Mouse (Mus musculus) brain, embryonic 18.5 days (tissue): ENCODE results near the gene Sae1.

ENCODE experiments used
- DNase-seq: peaks from one replicate; pipeline ENCODE4 v3.0.0-alpha.2; 2012; ENCODE audit warnings: low read depth, low spot score

The Sae1 gene

GRCm38 (mm10) chr7:16364319-16364718, 23.3 kb downstream of the Sae1 start:
- DNase-seq: no peak

- DNase-seq: no peak
Observed at GRCm38 (mm10) chr7:16357602-16358001, 30.0 kb downstream of the Sae1 start.

DNA sequence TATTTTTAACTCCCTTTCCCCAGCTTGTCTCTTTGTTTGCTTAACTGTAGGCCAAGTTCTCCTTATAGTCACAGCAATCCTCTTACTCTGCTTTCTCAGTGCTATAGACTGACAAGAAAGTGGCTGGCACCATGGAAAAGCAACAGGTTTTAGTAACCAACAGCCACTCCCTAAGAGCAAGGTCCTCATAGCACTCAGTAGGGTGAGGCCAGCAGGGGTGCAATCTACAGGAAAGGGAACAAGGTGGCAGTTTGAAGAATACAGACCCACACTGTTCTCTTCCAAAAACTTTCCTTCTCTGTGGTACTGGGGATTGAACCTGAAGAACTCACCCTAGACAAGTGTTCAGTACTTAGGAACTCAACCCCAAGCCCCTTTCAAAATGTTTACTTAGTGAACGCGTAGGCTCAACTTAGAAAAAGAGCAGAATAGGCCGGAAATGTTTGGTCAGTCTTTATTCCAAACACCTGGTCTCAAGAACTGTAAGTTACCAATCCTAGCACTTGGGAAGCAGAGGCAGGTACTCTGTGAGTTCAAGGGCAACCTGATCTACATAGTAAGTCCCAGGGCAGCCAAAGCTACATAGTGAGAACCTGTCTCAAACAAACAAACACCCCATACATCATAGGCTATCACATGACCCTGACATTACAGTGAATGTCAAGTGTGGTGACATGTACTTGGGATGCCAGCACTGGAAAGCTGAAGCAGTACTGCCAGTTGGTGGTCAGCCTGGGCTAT, 31.6 kb downstream of the Sae1 start:
- no peak for DNase-seq

DNA sequence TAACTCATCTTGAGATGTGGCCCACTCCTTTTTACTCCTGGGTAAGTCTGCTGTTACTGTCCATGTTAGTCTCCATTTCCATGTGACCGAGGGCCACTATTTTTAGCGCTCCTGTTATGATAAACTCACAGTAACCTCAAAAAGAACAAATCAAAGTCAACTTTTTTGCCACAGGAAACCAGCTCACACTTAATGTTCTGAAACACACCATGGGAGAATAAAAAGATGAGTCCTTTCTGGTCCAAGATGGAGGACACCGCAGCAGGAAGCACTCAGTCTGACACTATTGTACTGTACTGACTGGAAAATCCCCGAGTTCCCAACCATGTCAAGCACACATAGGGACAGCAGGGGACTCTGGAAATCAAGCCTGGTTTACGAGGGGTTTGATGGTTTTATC, 37.6 kb downstream of the Sae1 start:
- no peak for DNase-seq

- DNase-seq: no peak
Observed at GRCm38 (mm10) chr7:16345297-16345696, 42.3 kb downstream of the Sae1 start.

- no peak for DNase-seq
Observed at GRCm38 (mm10) chr7:16344598-16344997, 43.0 kb downstream of the Sae1 start.

DNA sequence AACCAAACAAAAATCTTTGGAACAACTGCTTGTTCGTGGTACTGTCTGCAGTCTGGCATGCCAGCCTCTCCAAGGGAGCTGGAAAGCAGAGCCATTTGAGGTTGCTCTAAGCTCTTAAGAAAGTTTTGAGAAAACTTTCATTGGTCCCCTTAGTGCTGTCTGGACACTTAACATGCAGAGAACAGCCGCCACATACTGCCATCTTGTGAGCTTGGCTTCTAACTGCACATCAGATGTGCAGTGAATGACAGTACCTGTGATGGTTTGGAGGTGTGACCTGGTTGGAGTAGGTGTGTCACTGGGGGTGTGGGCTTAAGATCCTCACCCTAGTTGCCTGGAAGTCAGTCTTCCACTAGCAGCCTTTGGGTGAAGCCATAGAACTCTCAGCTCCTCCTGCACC, 49.9 kb downstream of the Sae1 start:
- no peak for DNase-seq

GRCm38 (mm10) chr7:16329146-16329545, 58.5 kb downstream of the Sae1 start:
- no peak for DNase-seq

GRCm38 (mm10) chr7:16326607-16326971, 61.0 kb downstream of the Sae1 start:
- DNase-seq: no peak

- no peak for DNase-seq
Observed at GRCm38 (mm10) chr7:16325920-16326606, 61.5 kb downstream of the Sae1 start.

GRCm38 (mm10) chr7:16324661-16325060, 62.9 kb downstream of the Sae1 start:
- DNase-seq: no peak

GRCm38 (mm10) chr7:16320479-16320878, 67.1 kb downstream of the Sae1 start:
- DNase-seq: no peak

GRCm38 (mm10) chr7:16319216-16319615, 68.4 kb downstream of the Sae1 start:
- no peak for DNase-seq

GRCm38 (mm10) chr7:16317094-16317493, 70.5 kb downstream of the Sae1 start:
- DNase-seq: no peak

DNA sequence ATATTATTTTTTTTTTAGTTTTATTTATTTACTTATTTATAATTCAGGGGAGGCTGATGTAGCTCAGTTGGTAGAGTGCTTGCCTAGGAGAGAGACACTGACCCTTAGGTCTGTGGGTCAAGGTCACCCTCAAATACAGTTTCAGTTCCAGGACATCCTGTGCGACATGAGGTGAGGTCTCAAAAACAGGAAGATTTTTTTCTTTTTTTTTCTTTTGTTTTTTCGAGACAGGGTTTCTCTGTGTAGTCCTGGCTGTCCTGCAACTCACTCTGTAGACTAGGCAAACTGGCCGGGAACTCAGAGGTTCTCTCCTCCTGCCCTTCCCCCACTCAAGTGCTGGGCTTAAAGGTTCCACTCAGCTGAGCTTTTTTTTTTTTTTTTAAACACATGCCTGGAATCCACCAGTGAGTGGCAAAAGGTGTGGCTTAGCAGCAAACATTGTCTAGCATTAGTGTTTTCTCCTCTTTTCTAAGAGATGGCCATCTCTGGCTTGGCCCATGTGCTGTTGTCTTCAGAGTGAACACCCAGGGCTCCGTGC, 72.3 kb downstream of the Sae1 start:
- DNase-seq: no peak

DNA sequence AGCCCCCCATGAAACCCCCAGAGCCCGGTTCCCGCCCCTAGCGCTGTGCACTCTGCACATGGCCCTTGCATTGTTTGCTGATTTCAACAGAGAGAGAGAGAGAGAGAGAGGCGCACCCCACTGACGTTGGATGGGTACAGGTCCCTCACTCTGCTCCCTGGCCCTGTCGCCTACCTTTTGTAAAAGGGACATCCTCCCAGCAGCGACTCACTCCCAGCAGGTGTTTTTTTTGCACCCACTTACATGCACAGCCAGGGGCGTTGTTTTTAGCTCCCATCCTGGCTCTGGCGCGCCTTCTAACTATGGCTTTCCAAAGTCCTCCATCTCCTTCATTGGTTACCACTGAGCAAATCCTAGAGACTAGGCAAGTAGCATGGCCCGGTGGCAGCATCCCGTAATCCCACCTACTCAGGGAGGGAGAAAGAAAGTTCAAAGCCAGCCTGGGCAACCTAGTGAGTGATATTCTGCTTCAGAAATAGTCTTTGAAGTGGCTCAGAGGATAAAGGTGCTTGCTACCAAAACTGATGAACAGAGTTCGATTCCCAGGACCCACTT, 73.3 kb downstream of the Sae1 start:
- DNase-seq: no peak

DNA sequence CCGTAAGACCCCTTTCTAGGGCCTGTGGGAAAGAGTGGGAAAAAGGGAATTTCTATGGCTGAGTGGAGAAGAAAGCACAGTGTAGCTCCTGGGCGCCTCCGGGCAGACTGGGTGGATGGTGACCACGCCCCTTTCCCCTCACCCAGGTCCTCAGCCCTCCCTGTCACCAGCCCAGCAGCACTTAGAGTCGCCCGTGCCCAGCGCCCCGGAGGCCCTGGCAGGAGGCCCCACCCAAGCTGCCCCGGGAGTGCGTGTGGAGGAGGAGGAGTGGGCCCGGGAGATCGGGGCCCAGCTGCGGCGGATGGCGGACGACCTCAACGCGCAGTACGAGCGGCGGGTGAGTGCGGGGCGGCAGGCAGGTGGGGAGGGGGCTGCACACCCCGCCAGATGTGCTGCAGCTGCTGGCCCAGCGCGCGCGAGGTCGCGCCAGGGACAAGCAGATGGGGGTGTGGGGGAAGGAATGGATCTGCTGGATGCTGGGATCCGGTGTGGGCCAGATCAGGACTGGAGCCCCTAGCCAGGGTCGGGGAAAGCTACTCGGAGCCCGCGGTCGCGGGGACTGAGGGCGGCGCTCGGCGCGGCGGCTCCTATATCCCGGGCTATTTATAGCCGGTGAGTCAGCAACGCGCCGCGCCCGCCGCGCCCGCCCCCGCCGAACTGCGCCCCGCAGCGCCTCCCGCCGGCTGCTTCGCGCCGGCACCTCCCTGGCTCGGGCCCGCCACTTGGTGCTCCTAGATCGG, 74.0 kb downstream of the Sae1 start:
- no peak for DNase-seq

DNA sequence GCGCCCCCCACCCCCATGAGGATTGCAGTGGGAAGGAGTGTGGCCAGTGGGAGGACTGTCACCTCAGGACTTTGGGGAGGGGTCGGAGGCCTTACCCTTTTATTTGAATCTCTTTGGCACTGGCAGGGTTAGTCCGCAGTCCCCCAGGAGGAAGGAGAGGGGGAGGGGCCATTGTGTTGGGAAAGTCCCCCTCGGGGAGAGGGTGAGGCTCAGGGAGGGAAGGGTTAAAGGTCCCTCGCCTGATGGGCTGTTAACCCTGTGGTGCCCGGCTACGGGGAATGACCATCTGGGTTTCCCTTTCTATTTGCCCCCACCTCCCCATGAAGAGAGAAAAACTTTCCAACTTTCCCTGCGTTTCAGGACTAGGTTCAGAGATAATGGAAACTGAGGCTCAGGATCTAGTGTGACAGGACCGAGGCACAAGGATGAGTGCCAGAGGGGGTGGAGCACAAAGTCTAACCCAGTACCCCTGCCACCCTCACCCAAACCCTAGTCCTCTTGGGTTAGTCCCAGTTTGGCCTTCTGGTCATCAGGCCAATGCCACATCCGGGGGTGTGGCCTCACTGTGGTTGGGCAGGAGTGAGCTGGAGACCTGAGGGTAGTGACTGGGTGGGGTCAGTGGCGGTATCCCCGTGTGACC, 74.8 kb downstream of the Sae1 start:
- DNase-seq: no peak

DNA sequence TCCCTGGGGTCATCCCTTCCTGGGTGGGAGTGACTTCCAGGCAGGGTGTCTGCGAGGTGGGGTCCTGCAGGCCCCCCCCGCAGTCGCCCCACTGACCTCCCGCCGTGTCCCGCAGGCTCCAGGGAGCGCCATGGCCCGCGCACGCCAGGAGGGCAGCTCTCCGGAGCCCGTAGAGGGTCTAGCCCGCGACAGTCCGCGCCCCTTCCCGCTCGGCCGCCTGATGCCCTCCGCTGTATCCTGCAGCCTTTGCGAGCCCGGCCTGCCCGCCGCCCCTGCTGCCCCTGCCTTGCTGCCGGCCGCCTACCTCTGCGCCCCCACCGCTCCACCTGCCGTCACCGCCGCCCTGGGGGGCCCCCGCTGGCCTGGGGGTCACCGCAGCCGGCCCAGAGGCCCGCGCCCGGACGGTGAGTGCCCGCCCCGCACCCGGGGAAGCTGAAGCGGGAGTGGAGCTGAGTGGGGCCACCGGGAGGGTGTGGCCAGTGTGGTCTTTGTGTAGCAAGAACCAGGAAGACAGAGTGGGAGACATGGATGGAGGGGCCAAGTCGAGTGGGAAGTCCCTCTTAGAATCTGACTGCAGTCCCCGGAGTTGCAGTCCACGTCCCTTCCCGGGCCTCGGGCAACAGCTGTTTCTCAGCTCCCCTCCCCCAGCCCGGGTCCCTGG, 75.5 kb downstream of the Sae1 start:
- no peak for DNase-seq

DNA sequence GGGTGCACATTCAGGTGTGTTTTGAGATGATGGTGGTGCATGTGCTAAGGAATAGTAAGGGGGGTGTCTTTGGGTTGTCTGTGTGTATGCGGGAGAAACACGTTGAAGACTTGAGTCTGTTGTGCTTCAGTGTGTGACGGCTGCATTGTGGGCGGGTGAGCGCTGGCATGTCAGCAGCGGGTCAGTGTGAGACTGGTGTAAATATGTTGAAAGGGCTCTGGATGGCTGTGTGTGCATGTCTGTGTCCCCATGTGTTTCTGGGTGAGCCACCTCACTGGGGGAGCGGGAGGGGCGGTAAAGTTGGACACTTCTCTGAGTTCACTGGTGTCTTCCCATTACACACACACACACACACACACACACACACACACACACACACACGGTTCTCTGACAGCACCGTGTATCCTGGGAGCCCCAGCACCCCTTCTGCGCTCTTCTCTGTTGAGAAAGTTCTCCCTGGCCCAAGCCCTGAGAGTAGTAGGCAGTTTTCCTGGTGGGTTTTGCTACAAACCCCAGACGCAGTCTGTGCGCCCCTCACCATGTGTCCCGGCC, 76.1 kb downstream of the Sae1 start:
- no peak for DNase-seq
